18 mouse cellular contexts compared by ENCODE assay signal in genomic region chr19:32659346-32659745, GRCm38 (mm10).
"Had no signal": no experiment of that assay in that cellular context is flagged by ENCODE, and none has a peak within 500 bp of the region (broad histone marks: within the 10 kb centered on the region; RNA-seq: fewer than 3 reads in every experiment).

No protein-coding gene starts in this region.

- H3K9ac ChIP-seq: intestine, embryonic 15.5 days; liver, embryonic 13.5 days; lung, embryonic 15.5 days; neural tube, embryonic 12.5 days; neural tube, embryonic 15.5 days; stomach, embryonic 15.5 days had no signal

- H3K9me3 ChIP-seq: intestine, embryonic 15.5 days; liver, embryonic 13.5 days; lung, embryonic 15.5 days; neural tube, embryonic 12.5 days; neural tube, embryonic 15.5 days; stomach, embryonic 15.5 days had no signal

- H3K4me3 ChIP-seq: intestine, embryonic 15.5 days; left cerebral cortex, adult 2 months; liver, embryonic 13.5 days; lung, embryonic 15.5 days; neural tube, embryonic 12.5 days; neural tube, embryonic 15.5 days; stomach, embryonic 15.5 days had no signal

- H3K36me3 ChIP-seq: intestine, embryonic 15.5 days; liver, embryonic 13.5 days; lung, embryonic 15.5 days; stomach, embryonic 15.5 days had no signal

- ATAC-seq: hindbrain, embryonic 16.5 days; intestine, embryonic 15.5 days had no signal

- H3K4me2 ChIP-seq: intestine, embryonic 15.5 days; liver, embryonic 13.5 days; lung, embryonic 15.5 days; midbrain, embryonic 11.5 days; neural tube, embryonic 12.5 days; neural tube, embryonic 15.5 days; stomach, embryonic 15.5 days had no signal

- H3K27me3 ChIP-seq: intestine, embryonic 15.5 days; liver, embryonic 13.5 days; lung, embryonic 15.5 days; neural tube, embryonic 12.5 days; neural tube, embryonic 15.5 days; stomach, embryonic 15.5 days had no signal

- H3K4me1 ChIP-seq: intestine, embryonic 15.5 days; lung, embryonic 15.5 days; neural tube, embryonic 12.5 days; neural tube, embryonic 15.5 days; stomach, embryonic 15.5 days had no signal

- H3K27ac ChIP-seq: intestine, embryonic 15.5 days; kidney, postnatal 0 days; left cerebral cortex, adult 2 months; liver, embryonic 13.5 days; lung, embryonic 15.5 days; neural tube, embryonic 12.5 days; neural tube, embryonic 15.5 days; stomach, embryonic 15.5 days had no signal

- DNase-seq: layer of hippocampus, postnatal 36 days; liver, embryonic 13.5 days; lung, postnatal 10 days; lung, postnatal 36 days; midbrain, embryonic 14.5 days; right cerebral cortex, adult 18-20 months; right cerebral cortex, postnatal 14 days; right cerebral cortex, postnatal 4 days; thymus, postnatal 25 days had no signal
